Mouse (Mus musculus) hindbrain, embryonic 15.5 days (tissue): ENCODE measurements around the gene Strip1. TPM values are rescaled to one million over a fixed set of nuclear protein-coding genes. Genes with fewer than 3 reads are reported as not detected.

Source experiments
- ATAC-seq: fragments of 200-750 bp; cut with Nextera tagmentation; 2 replicates; pipeline ENCODE4 v1.8.0; 2017; ENCODE audit warnings: low read depth, moderate number of reproducible peaks, moderate TSS enrichment; ENCODE audit not compliant: low FRiP score
- H3K27ac ChIP-seq: fragments of 300-500 bp; sonication (generic); replicated peaks from 2 replicates; pipeline ENCODE4 v1.5.1; 2015; ENCODE audit warnings: mild to moderate bottlenecking, inconsistent platforms
- H3K27me3 ChIP-seq: fragments of 300-500 bp; sonication (generic); 2 replicates; pipeline ENCODE4 v1.6.1; 2015; ENCODE audit warnings: control low read depth, inconsistent platforms
- H3K36me3 ChIP-seq: fragments of 300-500 bp; sonication (generic); 2 replicates; pipeline ENCODE4 v1.6.1; 2015; ENCODE audit warnings: control low read depth, inconsistent platforms
- H3K4me1 ChIP-seq: fragments of 300-500 bp; sonication (generic); replicated peaks from 2 replicates; pipeline ENCODE4 v1.6.1; 2015; ENCODE audit warnings: control low read depth, inconsistent platforms
- H3K4me2 ChIP-seq: fragments of 300-500 bp; sonication (generic); 2 replicates; pipeline ENCODE4 v1.6.1; 2015; ENCODE audit warnings: moderate library complexity, mild to moderate bottlenecking, inconsistent platforms
- H3K4me3 ChIP-seq: fragments of 300-500 bp; sonication (generic); 2 replicates; pipeline ENCODE4 v1.5.1; 2015; ENCODE audit warnings: mild to moderate bottlenecking, inconsistent platforms
- H3K9ac ChIP-seq: fragments of 300-500 bp; sonication (generic); 2 replicates; pipeline ENCODE4 v1.6.1; 2015; ENCODE audit warnings: inconsistent platforms
- H3K9me3 ChIP-seq: fragments of 300-500 bp; sonication (generic); 2 replicates; pipeline ENCODE4 v1.6.1; 2016; ENCODE audit warnings: control low read depth, inconsistent platforms
- WGBS: fragments of 180-500 bp; shearing (Covaris S2); methylation state at CpG from one replicate; pipeline ENCODE4 v1.1.7; 2015; 5-methylcytosine and 5-hydroxymethylcytosine counted together
- polyA plus RNA-seq: library from polyadenylated mRNA; unstranded; fragments of >200 nt; fragmentation: Nextera tagmentation; extraction: Ambion mirVana; gene quantifications from 2 replicates; pipeline ENCODE4 v1.2.1, GENCODE M21; 2015

Strip1 gene
- 141 and 157 TPM in 2 replicates for polyA plus RNA-seq

DNA sequence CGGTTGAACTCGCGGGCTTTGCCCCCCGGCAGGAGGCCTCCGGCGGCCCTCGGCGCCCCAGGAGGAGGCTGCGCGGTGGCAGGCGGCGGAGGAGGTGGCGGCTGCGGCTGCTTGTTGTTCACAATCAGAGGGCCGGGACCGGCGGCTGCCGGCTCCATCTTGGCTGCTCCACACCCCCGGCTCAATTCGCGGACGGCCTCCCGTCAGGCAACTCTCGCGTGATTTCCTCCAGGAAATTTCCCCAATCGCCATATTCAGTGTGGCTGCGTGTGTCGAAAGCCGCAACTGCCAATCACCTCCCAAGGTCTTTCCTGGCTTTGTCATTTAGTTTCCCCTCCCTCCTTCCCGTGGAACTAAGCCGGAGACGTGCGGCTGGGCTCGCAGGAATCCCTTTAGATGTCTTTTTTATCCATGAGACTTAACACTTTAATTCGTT, at the start of gene Strip1:
Strip1 (minus strand) TSS at position 172 of the 436 bp plus-strand sequence.
- H3K4me2 ChIP-seq: peak within 1 kb of the TSS; percentile 69
- no peaks in the 10 kb centered on the region for H3K27me3 ChIP-seq
- peaks cover 18% of the 10 kb centered on the region for H3K36me3 ChIP-seq
- H3K27ac ChIP-seq: peak within 1 kb of the TSS; percentile 99
- peaks cover 14% of the 10 kb centered on the region for H3K4me1 ChIP-seq
- no peaks in the 10 kb centered on the region for H3K9me3 ChIP-seq
- H3K4me3 ChIP-seq: peak within 1 kb of the TSS; percentile 93
- peak; percentile 96 for ATAC-seq
- peak within 1 kb of the TSS; percentile 98 for H3K9ac ChIP-seq
- WGBS: under 1% methylated on average over 31 of the region's 35 CpGs

DNA sequence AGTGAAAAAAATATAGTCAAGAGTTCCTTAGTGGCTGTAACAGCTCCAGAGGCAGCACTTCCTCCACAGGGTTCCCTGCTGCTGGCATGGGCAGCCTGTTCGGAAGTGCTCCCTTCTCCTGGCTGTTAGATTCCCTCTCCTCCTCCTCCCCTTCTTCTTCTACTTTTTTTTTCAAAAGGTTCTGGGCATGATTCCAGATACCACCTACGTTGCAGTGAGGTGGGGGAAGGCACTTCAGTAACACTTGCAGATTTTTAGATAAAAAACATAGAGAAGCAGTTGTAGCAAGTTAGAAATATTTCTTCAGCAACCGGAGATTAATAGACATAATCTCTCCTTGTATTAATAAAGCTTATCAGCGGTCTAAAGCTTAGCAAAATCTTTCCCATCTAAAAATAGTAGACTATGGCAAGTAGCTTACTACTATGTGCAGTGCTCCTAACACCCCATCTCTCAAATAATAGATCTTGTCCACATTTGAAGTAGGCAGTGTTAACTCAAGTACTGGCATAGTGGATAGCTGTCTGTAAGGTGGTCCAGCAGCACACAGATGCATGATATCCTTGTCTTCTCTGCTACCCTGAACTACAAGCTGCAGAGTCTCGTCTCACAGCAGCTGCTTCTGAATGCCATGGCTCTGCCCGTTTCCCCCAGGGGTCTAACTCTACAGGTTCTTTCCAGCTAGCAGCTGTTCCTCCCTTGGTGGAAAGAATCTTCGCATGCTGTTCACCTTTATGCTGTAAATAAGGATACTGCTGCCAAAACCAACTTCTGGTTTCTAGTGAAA, 49.5 kb upstream of the Strip1 start:
- H3K4me2 ChIP-seq: peak overlapping the region; percentile 9; the same call in 1 of the 2 replicates
- H3K36me3 ChIP-seq: no peaks in the 10 kb centered on the region; the same call in 1 of the 2 replicates
- no peak overlapping the region for H3K4me3 ChIP-seq
- H3K27me3 ChIP-seq: no peaks in the 10 kb centered on the region
- ATAC-seq: peak; percentile 37; the same call in 1 of the 2 replicates
- peak overlapping the region; percentile 65 for H3K27ac ChIP-seq
- H3K9me3 ChIP-seq: no peaks in the 10 kb centered on the region
- H3K9ac ChIP-seq: no peak overlapping the region
- 30% methylated on average over 7 of the region's 7 CpGs for WGBS
- H3K4me1 ChIP-seq: peaks cover 27% of the 10 kb centered on the region

DNA sequence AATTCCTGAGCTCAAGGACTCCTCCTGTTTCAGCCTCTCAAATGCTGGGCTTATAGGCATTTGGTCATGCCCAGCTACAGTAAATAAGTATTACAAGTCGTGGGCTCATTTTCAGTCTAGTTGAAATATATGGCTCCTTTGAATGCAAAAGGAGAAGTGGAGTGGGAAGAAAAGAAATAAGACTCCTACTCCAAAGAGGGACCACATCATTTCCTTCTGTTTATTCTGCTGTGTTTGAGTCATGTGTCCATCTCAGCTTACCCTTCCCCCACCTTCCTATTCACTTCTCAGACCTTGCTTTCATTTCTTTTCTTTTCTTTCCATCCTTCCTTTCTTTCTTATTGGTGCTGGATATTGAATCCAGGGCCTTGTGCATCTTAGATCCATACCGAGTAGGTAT, 40.0 kb upstream of the Strip1 start:
- no peaks in the 10 kb centered on the region for H3K27me3 ChIP-seq

DNA sequence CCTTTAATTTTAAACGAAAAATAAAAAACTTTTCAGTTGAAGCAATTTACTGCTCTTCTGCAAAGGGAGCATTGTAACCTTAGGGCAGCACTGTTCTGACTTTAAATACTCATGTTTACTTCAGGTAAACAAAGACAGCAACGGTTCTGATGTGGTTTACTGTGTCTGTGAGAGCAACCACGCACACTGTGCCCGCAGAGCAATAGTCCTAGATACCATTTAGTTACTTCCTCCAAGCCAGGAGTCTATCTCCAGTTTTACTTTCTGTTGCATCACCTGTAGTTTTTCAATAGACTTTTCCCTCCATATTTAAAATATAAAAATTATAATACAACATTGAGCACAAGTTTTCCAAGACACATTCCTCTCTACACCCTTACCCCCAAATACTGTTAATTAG, 39.0 kb upstream of the Strip1 start:
- peaks cover 88% of the 10 kb centered on the region for H3K36me3 ChIP-seq
- no peak overlapping the region for H3K27ac ChIP-seq
- no peaks in the 10 kb centered on the region for H3K9me3 ChIP-seq
- H3K4me3 ChIP-seq: no peak overlapping the region
- no peaks in the 10 kb centered on the region for H3K4me1 ChIP-seq
- 92% methylated on average over 4 of the region's 4 CpGs for WGBS
- no peak for ATAC-seq
- no peaks in the 10 kb centered on the region for H3K27me3 ChIP-seq
- no peak overlapping the region for H3K9ac ChIP-seq
- no peak overlapping the region for H3K4me2 ChIP-seq

More for the DNA sequence above, 40.0 kb upstream of the Strip1 start:
- no peaks in the 10 kb centered on the region for H3K4me1 ChIP-seq
- ATAC-seq: no peak
- no peak overlapping the region for H3K27ac ChIP-seq
- peaks cover 78% of the 10 kb centered on the region for H3K36me3 ChIP-seq
- 93% methylated on average over 2 of the region's 2 CpGs for WGBS
- H3K9me3 ChIP-seq: no peaks in the 10 kb centered on the region
- H3K4me3 ChIP-seq: no peak overlapping the region
- no peak overlapping the region for H3K9ac ChIP-seq
- no peak overlapping the region for H3K4me2 ChIP-seq

DNA sequence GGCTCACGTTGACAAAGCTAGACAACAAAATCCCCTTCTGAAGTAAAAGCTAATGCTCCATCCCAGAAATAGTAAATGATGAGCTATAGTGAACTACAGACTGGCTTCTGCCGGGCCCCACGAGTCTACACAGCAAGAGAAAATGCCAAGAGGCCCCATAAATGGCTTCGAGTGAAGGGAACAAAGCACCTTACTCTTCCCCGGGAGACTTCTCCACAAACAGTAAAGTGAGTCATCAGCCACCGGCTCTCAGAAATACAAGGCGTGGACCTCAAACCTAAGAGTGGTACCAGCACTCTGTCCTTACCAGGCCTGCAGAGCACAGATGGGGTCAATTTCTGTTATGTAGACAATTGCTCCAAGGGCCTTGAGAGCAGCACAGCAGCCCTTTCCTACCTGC, 37.3 kb upstream of the Strip1 start:
- no peaks in the 10 kb centered on the region for H3K9me3 ChIP-seq
- ATAC-seq: no peak
- no peak overlapping the region for H3K4me2 ChIP-seq
- no peaks in the 10 kb centered on the region for H3K4me1 ChIP-seq
- H3K9ac ChIP-seq: no peak overlapping the region
- no peak overlapping the region for H3K27ac ChIP-seq
- peaks cover 87% of the 10 kb centered on the region for H3K36me3 ChIP-seq
- WGBS: 93% methylated on average over 7 of the region's 7 CpGs
- H3K4me3 ChIP-seq: no peak overlapping the region
- no peaks in the 10 kb centered on the region for H3K27me3 ChIP-seq

DNA sequence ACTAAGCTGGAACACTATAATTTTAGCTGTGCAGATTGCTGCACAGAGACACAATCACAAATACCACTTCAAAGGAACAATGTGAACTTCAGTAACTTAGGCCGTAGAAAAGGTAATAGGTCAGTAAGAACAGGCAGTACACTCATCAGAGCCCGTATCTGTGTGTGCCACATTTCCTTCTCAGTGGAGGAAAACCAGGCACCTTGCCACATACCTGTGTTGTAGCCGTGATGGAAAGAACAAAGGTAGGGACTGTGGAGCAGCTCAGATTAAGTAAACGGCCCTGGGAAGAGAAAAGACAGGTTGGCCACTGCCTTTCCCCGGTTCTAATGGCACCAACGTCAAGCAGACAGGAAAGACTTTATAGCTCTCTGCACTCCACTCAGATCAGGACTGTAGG, 35.9 kb upstream of the Strip1 start:
- no peak overlapping the region for H3K4me3 ChIP-seq
- H3K9me3 ChIP-seq: no peaks in the 10 kb centered on the region
- H3K9ac ChIP-seq: no peak overlapping the region
- H3K4me2 ChIP-seq: no peak overlapping the region
- H3K27ac ChIP-seq: no peak overlapping the region
- H3K4me1 ChIP-seq: no peaks in the 10 kb centered on the region
- no peaks in the 10 kb centered on the region for H3K27me3 ChIP-seq
- H3K36me3 ChIP-seq: peaks cover 93% of the 10 kb centered on the region
- ATAC-seq: no peak
- WGBS: 88% methylated on average over 6 of the region's 6 CpGs

DNA sequence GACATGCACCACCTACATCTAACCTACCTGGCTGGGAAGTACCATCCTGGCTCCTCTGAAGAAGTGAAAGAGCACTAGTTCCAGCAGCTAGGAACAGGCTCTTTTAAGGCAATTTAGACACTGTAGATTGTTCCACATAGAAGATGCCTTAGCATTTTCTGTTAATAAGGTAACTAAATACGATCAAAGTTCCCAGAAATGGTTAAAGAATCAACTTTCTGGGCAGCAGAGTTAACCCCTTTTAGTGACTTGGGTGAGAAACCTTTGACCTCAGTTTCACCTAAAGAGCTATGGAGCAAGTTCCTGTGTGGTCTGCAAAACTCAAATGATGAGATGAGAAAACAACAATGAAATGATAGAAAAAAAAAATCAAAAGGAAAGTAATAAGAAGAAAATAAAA, 33.1 kb upstream of the Strip1 start:
- no peak overlapping the region for H3K4me2 ChIP-seq
- no peaks in the 10 kb centered on the region for H3K27me3 ChIP-seq
- H3K27ac ChIP-seq: no peak overlapping the region
- no peaks in the 10 kb centered on the region for H3K9me3 ChIP-seq
- no peak for ATAC-seq
- H3K9ac ChIP-seq: no peak overlapping the region
- 95% methylated on average over 1 of the region's 1 CpGs for WGBS
- H3K36me3 ChIP-seq: peaks cover 94% of the 10 kb centered on the region
- no peak overlapping the region for H3K4me3 ChIP-seq
- no peaks in the 10 kb centered on the region for H3K4me1 ChIP-seq

DNA sequence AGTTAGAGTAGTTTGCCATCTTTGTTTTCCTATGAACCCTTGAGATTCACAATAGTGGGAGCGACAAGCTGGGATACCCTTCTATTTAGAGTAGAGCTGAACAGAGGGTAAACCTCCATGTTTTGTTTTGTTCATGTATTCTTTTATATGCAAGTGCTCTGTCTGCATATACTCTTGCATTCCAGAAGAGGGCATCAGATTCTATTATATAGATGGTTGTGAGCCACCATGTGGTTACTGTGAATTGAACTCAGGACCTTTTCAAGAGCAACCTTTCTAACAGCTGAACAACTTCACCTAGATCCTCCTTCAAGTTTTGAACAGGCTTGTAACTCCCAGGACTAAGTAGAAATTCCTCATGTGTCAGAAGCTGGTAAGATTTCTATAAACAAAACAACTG, 27.5 kb upstream of the Strip1 start:
- peaks cover 49% of the 10 kb centered on the region for H3K36me3 ChIP-seq
- no peaks in the 10 kb centered on the region for H3K9me3 ChIP-seq
- H3K4me3 ChIP-seq: no peak overlapping the region
- no peaks in the 10 kb centered on the region for H3K4me1 ChIP-seq
- no peak overlapping the region for H3K27ac ChIP-seq
- H3K4me2 ChIP-seq: no peak overlapping the region
- H3K27me3 ChIP-seq: no peaks in the 10 kb centered on the region
- ATAC-seq: no peak
- 98% methylated on average over 1 of the region's 1 CpGs for WGBS
- no peak overlapping the region for H3K9ac ChIP-seq

DNA sequence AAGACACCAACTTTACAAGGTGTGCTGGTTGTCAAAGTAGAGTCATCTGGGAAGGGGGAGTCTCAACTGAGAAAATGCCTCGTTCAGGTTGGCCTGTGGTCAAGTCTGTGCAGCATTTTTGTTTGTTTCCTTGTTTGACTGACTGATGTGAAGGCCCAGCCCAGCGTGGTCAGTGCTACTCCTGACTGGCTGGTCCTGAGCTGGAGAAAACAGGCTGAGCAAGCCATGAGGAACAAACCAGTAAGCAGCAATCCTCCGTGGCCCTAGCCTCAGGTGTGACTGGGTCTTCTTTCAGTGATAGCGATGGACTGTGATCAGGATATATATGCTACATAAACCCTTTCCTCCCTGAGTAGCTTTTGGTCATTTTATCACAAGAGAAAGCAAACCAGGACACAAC, 25.4 kb upstream of the Strip1 start:
- Histone ChIP-seq H3K9me3 (no peaks in the 10 kb centered on the region), H3K4me3 (no peak overlapping the region), H3K4me2 (no peak overlapping the region), H3K9ac (no peak overlapping the region), H3K27ac (no peak overlapping the region), H3K4me1 (no peaks in the 10 kb centered on the region), H3K36me3 (peaks cover 32% of the 10 kb centered on the region), H3K27me3 (no peaks in the 10 kb centered on the region)
- ATAC-seq: no peak
- 79% methylated on average over 4 of the region's 4 CpGs for WGBS

DNA sequence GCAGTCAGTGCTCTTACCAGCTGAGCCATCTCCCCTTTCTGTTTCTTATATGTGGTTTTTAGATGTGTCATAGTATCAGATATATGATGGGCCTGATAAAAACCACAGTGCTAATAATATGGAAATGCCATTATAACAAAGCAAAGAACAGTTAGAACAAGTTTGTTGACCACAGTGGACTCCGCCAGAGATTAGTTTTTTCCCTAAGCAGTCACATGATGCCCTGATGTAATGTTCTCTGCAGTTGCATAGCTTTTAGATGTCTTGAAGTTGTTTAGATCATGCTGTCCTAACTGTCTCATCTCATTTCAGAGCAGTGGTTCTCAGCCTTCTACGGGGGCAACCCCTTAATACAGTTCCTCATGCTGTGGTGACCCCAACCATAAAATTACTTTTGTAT, 24.7 kb upstream of the Strip1 start:
- H3K9ac ChIP-seq: no peak overlapping the region
- peaks cover 26% of the 10 kb centered on the region for H3K36me3 ChIP-seq
- no peaks in the 10 kb centered on the region for H3K4me1 ChIP-seq
- ATAC-seq: no peak
- no peak overlapping the region for H3K27ac ChIP-seq
- H3K4me3 ChIP-seq: no peak overlapping the region
- no peaks in the 10 kb centered on the region for H3K27me3 ChIP-seq
- no peak overlapping the region for H3K4me2 ChIP-seq
- WGBS: 97% methylated on average over 2 of the region's 2 CpGs
- no peaks in the 10 kb centered on the region for H3K9me3 ChIP-seq

DNA sequence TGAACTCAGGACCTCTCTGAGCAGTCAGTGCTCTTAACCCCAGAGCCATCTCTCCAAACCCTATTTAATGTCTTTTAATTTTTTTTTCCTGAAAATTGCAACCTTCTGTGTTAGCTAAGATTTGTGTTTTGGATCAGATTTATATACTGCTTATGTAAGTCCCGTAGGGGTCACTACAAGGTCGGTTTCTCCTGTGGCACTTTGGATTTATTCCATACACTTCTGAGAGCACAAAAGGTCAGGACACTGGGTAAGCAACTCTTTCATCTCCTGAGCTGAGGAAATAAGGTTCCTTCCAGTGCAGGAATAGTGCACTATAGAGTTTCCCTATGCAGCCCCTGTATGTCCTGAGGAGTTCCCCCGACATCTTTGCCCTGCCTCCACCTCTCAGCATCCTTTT, 24.0 kb upstream of the Strip1 start:
- Histone ChIP-seq H3K4me2 (no peak overlapping the region), H3K36me3 (peaks cover 20% of the 10 kb centered on the region), H3K9ac (no peak overlapping the region), H3K4me1 (no peaks in the 10 kb centered on the region), H3K27me3 (no peaks in the 10 kb centered on the region), H3K27ac (no peak overlapping the region), H3K4me3 (no peak overlapping the region), H3K9me3 (no peaks in the 10 kb centered on the region)
- no peak for ATAC-seq
- WGBS: 81% methylated on average over 3 of the region's 3 CpGs

DNA sequence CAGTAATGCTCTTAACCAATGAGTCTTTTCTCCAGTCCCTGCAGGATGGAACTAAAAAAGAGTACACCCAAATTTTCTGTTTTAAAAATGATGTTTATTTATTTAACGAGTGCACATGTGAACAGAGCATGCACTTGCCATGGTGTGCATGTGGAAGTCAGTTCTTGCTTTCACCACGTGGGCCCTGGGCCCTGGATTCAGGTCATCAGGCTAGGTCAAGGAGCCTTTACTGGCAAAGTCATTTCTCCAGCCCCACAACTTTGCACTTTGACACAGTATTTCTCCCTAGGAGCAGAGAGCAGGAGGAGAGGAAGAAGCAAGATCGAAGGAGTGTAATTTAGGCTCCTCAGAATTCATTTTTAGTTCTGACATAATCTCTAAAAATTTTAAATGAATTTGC, 23.4 kb upstream of the Strip1 start:
- WGBS: 82% methylated on average over 3 of the region's 3 CpGs

More for the DNA sequence above, 23.4 kb upstream of the Strip1 start:
- H3K4me2 ChIP-seq: no peak overlapping the region
- H3K27ac ChIP-seq: no peak overlapping the region
- H3K9ac ChIP-seq: no peak overlapping the region
- H3K9me3 ChIP-seq: no peaks in the 10 kb centered on the region
- H3K36me3 ChIP-seq: peaks cover 13% of the 10 kb centered on the region
- no peaks in the 10 kb centered on the region for H3K4me1 ChIP-seq
- H3K4me3 ChIP-seq: no peak overlapping the region
- H3K27me3 ChIP-seq: no peaks in the 10 kb centered on the region
- no peak for ATAC-seq
